Mouse (Mus musculus) thymus, postnatal 0 days (tissue): ENCODE results near the gene Micu1. TPM values are rescaled to one million over a fixed set of nuclear protein-coding genes. Genes with fewer than 3 reads are reported as not detected.

Experiments
- DNase-seq: peaks from one replicate; pipeline ENCODE4 v3.0.0-alpha.2; 2015; ENCODE audit warnings: low spot score
- polyA plus RNA-seq: library from polyadenylated mRNA; unstranded; fragments of >200 nt; fragmentation: Nextera tagmentation; extraction: Ambion mirVana; gene quantifications from 2 replicates; pipeline ENCODE4 v1.2.1, GENCODE M21; 2015

The Micu1 gene
- polyA plus RNA-seq, 1 experiment from 2014 or later: 56.0 TPM

DNA sequence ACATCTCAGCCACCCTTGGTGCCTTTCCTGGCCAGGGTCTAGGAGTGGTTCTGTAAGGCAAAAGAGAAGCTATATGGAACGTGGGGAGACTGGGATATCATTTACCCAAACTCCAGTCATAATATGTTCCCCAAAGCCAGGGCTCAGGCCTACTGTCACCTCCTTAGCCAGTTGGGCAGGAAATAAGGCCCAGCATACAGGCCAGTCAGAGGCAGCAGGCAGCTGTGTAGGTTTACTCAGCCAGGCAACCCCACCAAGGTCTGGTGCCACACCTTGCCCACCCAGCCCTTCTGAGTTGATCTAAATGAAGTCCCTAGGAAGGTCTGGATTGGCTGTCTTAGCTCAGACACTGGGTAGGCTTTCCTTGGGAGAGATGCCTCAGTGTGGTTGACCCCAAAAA is 199.2 kb downstream of the Micu1 start:
- DNase-seq: no peak

DNA sequence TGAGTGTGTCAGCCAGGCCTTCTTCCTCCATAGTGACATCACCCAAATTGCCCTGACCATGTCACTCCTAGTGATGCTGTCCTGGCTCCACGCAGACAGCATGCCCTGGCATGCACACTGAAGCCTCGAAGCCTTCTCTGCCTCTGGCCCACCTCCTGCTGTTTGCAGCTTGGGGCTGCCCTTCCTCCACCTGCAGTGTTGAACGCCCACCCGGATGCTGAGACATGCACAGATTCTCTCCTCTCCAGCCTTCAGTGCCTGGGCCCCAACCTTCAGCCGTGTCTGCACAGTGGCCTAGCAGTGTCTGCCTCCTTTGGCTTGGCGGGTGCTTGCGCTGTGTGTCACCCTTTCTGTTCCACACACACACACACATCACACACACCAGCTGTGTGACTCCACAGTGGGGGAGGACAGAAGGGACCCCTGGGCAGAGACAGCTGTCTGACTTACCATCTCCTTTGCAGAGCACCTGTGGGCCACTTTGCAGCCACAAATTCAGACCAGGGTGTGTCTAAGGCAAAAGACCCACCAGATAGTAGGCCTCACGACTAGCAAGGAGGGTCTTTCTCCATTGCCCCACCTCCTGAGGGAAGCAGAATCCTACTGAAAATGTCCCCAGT is 199.8 kb downstream of the Micu1 start:
- peak; percentile 70 for DNase-seq

DNA sequence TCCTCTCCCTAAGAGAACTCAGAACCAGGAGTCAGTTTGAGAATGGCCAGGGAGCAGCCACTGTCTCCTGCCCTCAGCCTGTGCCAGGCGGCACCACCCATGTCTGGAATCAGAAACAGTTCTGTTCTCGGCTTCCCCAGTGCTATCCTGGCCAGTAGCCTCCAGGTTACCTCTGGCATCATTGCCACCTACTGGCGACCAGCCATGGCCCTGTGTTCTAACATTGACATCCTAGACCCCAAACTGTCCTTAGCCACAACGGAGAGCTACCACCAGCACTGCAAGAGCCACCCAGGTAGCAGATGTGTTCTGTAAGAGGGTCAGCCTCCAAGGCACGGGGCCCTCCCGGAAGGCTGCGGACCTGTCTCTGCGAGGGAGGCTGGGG is 200.3 kb downstream of the Micu1 start:
- DNase-seq: no peak

GRCm38 (mm10) chr10:59903170-59903569 is 200.9 kb downstream of the Micu1 start:
- DNase-seq: no peak

GRCm38 (mm10) chr10:59907080-59907609 is 204.9 kb downstream of the Micu1 start:
- DNase-seq: peak; percentile 52

- DNase-seq: peak; percentile 73
Measured at GRCm38 (mm10) chr10:59907695-59908299, 205.5 kb downstream of the Micu1 start.

DNA sequence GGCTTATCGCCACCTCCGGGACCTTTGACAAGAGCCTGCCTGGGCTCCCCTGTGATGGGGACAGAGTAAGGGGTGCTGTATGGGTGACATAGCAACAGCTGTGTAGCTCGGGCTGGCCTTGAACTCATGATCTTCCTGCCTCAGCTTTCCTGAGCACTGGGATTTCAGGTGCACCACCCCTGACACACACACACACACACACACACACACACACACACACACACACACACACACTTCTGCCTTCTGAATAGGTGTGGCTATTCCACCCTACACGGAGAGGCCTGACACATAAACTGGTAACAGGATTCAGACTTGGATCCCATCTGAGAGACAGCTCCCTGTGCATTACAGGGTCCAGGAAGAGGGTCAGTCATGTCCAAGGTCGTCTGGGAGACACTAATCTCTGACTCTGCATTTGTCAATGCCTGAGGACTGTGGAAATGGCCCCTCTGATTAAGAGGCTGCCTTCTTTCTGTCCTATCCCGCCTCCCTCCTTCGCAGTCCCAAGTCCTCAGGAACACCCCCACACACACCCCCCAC is 206.6 kb downstream of the Micu1 start:
- DNase-seq: no peak

DNA sequence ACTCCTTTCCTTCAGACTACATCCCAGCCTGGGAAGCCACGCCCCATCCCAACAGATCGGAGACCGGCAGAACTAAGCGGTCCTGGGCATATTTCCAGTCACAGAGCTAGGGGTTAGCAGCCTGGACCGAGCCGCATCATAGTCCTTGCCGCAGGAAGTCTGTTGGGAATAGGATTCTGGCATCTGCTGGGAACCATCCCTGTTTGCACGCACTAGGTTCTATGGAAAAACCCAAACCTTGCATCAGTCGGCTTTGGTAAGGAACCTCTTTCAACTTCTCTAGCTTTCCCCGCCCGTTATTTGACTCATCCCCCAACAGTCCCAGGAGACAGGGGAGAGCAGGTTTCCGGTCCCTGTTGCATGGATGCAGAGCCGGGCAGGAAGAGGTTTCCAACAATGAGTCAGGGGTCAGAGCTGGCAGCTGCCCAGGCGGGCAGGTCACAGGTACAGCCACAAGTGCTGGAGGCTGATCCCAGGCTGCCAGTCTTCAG is 207.1 kb downstream of the Micu1 start:
- no peak for DNase-seq

DNA sequence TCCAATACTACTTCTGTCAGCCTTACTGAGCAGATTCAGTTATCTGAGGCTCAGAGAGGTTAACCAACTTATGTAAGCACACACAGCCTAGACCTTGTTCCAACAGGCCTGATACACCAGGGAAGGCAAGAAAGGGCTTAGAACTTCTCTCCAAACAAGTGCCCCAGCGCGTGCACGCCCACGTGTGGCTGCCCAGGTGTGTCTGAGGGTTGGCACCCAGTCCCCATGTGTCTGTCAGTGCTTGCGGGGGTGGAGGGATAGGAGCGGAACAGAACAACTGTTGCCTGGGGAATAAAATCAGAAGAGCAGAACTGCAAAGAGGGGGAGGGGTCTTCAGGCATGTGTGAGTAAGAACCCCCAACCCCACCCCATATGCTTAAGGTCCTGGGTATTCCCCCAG is 208.8 kb downstream of the Micu1 start:
- DNase-seq: peak; percentile 84

DNA sequence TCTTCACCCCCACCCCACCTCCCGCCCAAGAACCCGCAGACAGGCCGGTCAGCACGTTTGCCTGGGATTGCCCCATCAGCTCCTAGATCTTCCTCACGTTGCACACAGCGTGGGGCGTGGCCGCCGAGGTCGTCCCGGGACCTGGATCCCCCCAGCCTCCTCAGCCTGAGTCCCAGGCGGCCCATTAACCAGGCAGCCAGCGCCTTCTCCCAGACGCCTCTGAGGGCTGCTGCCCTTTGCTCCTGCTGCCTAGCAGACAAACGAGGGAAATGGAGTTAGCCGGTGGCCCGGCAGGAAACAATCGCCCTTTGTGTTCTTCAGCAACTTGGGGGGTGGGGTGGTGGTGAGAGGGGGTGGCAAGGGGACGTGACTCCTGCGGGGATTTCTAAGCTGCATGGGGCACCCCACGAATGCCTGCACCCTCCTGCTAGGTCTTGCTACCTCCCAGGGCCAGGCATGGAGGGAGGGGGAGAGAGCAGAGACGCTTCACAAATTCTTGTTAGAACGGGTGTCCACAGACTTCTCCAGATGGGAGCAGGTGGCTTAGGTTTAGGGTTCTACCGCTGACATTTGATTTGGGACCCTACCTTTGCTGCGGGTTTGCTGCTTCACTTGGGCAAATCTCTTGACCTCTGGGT is 209.4 kb downstream of the Micu1 start:
- no peak for DNase-seq

Other genes starting within 250 kb of the Micu1 start
- not detected in 2 replicates for gene Gm10322, start 86.4 kb upstream of the Micu1 start, polyA plus RNA-seq
- 26.6 and 29.3 TPM in 2 replicates for gene Mcu, start 85.8 kb upstream of the Micu1 start, polyA plus RNA-seq
- 13.5 and 14.6 TPM in 2 replicates for gene Dnajb12, start 177.1 kb downstream of the Micu1 start, polyA plus RNA-seq
- 50.6 and 54.7 TPM in 2 replicates for gene Ddit4, start 249.4 kb downstream of the Micu1 start, polyA plus RNA-seq